ENCODE assay signal across 23 mouse cellular contexts in the genomic region with DNA sequence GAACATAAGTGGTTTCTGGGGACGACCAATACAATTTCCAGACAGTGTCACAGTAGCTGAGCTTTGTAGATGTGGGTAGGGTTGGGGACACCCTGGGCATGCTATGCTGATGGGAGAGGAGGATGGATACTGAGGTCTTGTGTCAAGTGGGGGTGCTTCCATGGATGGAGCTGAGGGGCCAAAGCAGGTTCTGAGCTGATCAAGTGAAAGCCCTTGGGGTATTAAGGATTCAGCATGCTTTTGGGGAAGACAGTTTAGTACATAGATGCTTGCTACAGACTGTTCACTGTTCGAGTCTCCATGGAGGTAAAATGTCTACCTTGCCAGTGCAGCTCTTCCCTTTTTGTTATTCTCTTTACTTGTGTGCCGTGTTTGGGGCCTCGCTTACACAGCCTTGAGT. TPM values are rescaled to one million over a fixed set of nuclear protein-coding genes. Genes with fewer than 3 reads are reported as not detected.
DNase-seq lines count a peak whose midpoint lies in the region; ATAC-seq and TF ChIP-seq lines count a peak whose summit lies in the region.
"Had no signal": no experiment of that assay in that cellular context is flagged by ENCODE, and none has a peak within 500 bp of the region (broad histone marks: within the 10 kb centered on the region; RNA-seq: fewer than 3 reads in every experiment).

No protein-coding gene starts in this region.

- no peaks in the 10 kb centered on the region for H3K9me3 ChIP-seq in kidney, embryonic 15.5 days (replicated peaks)
- no peaks in the 10 kb centered on the region for H3K9me3 ChIP-seq in lung, postnatal 0 days (ENCODE audit: low read length)
- H3K9me3 ChIP-seq: midbrain, embryonic 15.5 days; neural tube, embryonic 15.5 days had no signal

- TF ChIP-seq CTCF in lung, postnatal 0 days (IDR thresholded peaks at IDR 0.05), result no peak

- intact Hi-C loops in heart, postnatal 10 days (cut with DNase I), result no loop called here

- TF ChIP-seq EP300 in lung, postnatal 0 days (IDR thresholded peaks at IDR 0.05), result no peak

- peak; percentile 55 for DNase-seq in heart, adult 11 months
- no peak for DNase-seq in heart, postnatal 10 days
- DNase-seq in kidney, postnatal 4 days, result no peak
- DNase-seq in lung, postnatal 0 days (ENCODE audit: low spot score), result no peak
- no peak for DNase-seq in lung, postnatal 25 days (ENCODE audit: low spot score)
- no peak for DNase-seq in left cerebral cortex, adult 11 months (ENCODE audit: low spot score)
- DNase-seq: adrenal gland, adult 8-10 months; cerebellum, adult 8-10 months; cerebellum, postnatal 25 days; gastrocnemius, postnatal 25 days; kidney, adult 18-20 months; layer of hippocampus, adult 9-11 months; retina, postnatal 1 day; right cerebral cortex, postnatal 14 days; thymus, postnatal 14 days had no signal

- ATAC-seq in kidney, embryonic 15.5 days (replicated peaks; ENCODE audit: low FRiP score), result no peak
- no peak for ATAC-seq in lung, postnatal 0 days
- ATAC-seq: forebrain, embryonic 14.5 days; hindbrain, embryonic 16.5 days; midbrain, embryonic 15.5 days had no signal

- H3K27ac ChIP-seq in kidney, embryonic 15.5 days, result 0 out of 2 replicates have a peak overlapping the region, but pooled peaks have one; percentile 54
- H3K27ac ChIP-seq in lung, postnatal 0 days (ENCODE audit: low read length), result peak overlapping the region; percentile 64; the same call in 1 of the 2 replicates
- H3K27ac ChIP-seq: macrophage; midbrain, embryonic 15.5 days; neural tube, embryonic 15.5 days had no signal

- no peaks in the 10 kb centered on the region for H3K27me3 ChIP-seq in kidney, embryonic 15.5 days
- no peaks in the 10 kb centered on the region for H3K27me3 ChIP-seq in lung, postnatal 0 days (replicated peaks; ENCODE audit: insufficient read depth, low read length)
- H3K27me3 ChIP-seq: CH12.LX; midbrain, embryonic 15.5 days; neural tube, embryonic 15.5 days had no signal

- peaks cover 10% of the 10 kb centered on the region for H3K36me3 ChIP-seq in kidney, embryonic 15.5 days
- no peaks in the 10 kb centered on the region for H3K36me3 ChIP-seq in lung, postnatal 0 days (ENCODE audit: insufficient read depth, low read length)
- H3K36me3 ChIP-seq: midbrain, embryonic 15.5 days; neural tube, embryonic 15.5 days had no signal

- WGBS in kidney, embryonic 15.5 days, result 92% methylated on average over 4 of the region's 4 CpGs
- WGBS in lung, postnatal 0 days, result 85% methylated on average over 4 of the region's 4 CpGs

- peaks cover 29% of the 10 kb centered on the region for H3K4me1 ChIP-seq in kidney, embryonic 15.5 days
- peaks cover 12% of the 10 kb centered on the region for H3K4me1 ChIP-seq in lung, postnatal 0 days (ENCODE audit: insufficient read depth, low read depth, low read length)

- no peak overlapping the region for H3K4me3 ChIP-seq in kidney, embryonic 15.5 days (replicated peaks)
- no peak overlapping the region for H3K4me3 ChIP-seq in lung, postnatal 0 days (ENCODE audit: low read depth, low read length)
- H3K4me3 ChIP-seq: midbrain, embryonic 15.5 days; neural tube, embryonic 15.5 days had no signal

- no peak overlapping the region for H3K4me2 ChIP-seq in kidney, embryonic 15.5 days
- H3K4me2 ChIP-seq in lung, postnatal 0 days (replicated peaks; ENCODE audit: low read depth, low read length), result no peak overlapping the region
- H3K4me2 ChIP-seq: lung, embryonic 14.5 days; midbrain, embryonic 15.5 days; neural tube, embryonic 15.5 days had no signal

- H3K9ac ChIP-seq in kidney, embryonic 15.5 days, result no peak overlapping the region
- no peak overlapping the region for H3K9ac ChIP-seq in lung, postnatal 0 days (replicated peaks; ENCODE audit: low read depth)
- H3K9ac ChIP-seq: lung, embryonic 14.5 days; midbrain, embryonic 15.5 days; neural tube, embryonic 15.5 days had no signal

RNA-seq across cellular contexts. Expression of gene Arl15, which starts 59.8 kb away (rescaled TPM):
- total RNA-seq in heart, postnatal 10 days (2021), result 10 to 100 TPM; 15.9 to 18.0 TPM
- 13.8 and 14.1 TPM in 2 replicates for polyA plus RNA-seq in kidney, embryonic 15.5 days (2015; fragmentation: Nextera tagmentation; extraction: Ambion mirVana)
- 10.1 and 13.4 TPM in 2 replicates for polyA plus RNA-seq in lung, postnatal 0 days (2015; fragmentation: Nextera tagmentation; extraction: Ambion mirVana)
